Mouse (Mus musculus): Measurements from ENCODE around the gene Fxyd7.

Gene Fxyd7

DNA sequence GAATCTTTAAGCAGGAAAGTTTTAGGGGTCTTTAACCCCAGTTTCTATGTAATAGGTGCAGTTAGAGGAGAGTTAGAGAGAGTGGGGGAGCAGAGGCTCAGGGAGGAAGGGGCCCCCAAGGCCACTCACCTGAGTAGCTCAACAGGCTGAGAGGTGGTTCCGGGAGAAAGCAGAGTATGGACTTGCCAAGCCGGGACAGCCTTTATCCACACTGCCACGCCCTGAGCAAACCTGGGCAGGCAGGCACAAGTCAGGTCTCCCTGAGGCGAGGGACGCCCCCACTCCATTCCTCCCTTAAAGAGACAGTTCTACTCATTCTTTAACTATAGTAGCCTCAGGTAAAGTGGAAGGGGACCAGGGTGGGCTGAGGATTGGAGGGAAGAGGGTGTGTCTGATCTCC, 25.2 kb upstream of the Fxyd7 start, which contains the start of gene Fxyd3:
Fxyd3 (minus strand) TSS at position 213 of the 400 bp plus-strand sequence.
- DNase-seq (ENCODE audit: low spot score in 2 of 2), result no peak

DNA sequence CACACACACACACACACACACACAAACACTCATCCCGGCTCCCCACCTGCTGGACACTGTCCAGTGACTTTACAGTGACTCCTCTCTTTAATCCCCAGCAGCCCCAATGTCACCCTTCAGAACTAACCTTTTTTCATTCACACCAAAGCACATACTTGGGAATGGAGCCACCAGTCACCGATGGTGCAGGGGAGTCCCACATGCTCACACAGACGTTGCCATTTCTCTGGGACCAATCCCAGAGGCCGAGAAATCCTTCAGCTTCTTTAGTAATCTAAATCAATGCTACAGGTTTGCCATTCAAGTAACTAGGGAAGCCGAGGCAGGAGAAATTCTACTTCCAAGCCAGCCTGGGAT, 23.4 kb upstream of the Fxyd7 start:
- DNase-seq (ENCODE audit: low spot score in 2 of 2), result no peak

- no peak for DNase-seq (ENCODE audit: low spot score in 2 of 2)
Observed at GRCm38 (mm10) chr7:31074061-31074712, 22.9 kb upstream of the Fxyd7 start.

DNA sequence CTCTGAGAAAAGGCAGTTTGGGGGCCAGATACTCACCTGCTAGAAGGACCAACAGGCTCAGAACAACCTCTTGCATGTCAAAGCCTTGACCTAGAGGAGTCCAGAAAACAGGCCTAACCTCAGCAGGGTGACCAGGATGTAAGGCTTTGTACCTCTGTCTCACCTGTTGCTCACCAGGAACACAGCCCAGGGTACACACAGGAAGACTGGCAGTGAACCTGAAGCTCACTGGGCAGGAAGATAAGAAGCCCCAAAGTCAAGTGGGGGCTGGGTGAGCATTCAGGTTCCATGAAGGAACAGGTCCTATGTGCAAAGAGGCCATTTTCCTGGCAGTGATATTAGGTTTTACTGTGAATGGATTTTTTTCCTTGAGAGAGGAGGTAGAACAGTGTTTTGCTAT, 22.3 kb upstream of the Fxyd7 start:
- DNase-seq (ENCODE audit: low spot score in 2 of 2), result no peak

- no peak for DNase-seq (ENCODE audit: low spot score in 2 of 2)
Observed at GRCm38 (mm10) chr7:31072326-31072725, 21.1 kb upstream of the Fxyd7 start.

GRCm38 (mm10) chr7:31070324-31070723, 19.1 kb upstream of the Fxyd7 start:
- DNase-seq (ENCODE audit: low spot score in 2 of 2), result no peak

- DNase-seq (ENCODE audit: low spot score in 2 of 2), result no peak
Observed at GRCm38 (mm10) chr7:31069491-31069890, 18.2 kb upstream of the Fxyd7 start.

- DNase-seq (ENCODE audit: low spot score in 2 of 2), result no peak
Observed at GRCm38 (mm10) chr7:31067836-31068235, 16.6 kb upstream of the Fxyd7 start.

GRCm38 (mm10) chr7:31063074-31063560, 11.8 kb upstream of the Fxyd7 start:
- no peak for DNase-seq (ENCODE audit: low spot score in 2 of 2)

- DNase-seq (ENCODE audit: low spot score in 2 of 2), result no peak
Observed at GRCm38 (mm10) chr7:31060621-31061010, 9.3 kb upstream of the Fxyd7 start.

DNA sequence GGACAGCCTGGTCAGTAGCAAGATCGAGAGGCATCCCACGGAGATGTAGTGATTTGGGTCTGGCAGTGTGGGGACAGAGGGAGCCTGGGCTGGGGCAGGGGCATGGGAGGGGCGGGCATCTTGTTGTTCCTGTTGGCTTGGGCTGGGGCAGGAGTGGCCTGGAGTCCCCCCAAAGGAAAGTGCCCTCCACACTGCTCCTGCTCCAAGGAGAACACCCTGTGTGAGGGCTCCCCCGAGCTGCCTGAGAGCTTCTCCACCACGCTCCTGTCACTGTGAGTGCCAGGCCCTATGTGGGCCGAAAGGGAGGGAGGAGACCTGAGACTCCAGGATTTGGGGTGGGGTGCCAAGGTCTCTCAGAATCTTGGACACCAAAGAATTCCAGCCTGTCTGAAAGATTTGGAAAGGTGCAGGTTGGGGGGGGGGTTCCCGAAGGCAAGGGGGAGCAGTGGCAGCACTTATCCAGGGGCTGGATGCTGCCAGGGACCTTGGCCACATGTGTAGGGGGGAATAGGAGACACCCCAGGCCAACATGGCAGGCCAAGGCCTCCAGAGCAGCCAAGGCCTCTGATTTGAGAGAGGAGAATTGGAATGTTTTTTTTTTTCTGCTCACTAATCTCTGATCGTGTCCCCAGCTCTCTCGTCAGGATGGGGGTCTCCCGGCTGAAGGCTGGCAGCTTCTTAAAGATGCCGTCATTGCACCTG, 8.8 kb upstream of the Fxyd7 start:
- DNase-seq (ENCODE audit: low spot score in 2 of 2), result no peak

DNA sequence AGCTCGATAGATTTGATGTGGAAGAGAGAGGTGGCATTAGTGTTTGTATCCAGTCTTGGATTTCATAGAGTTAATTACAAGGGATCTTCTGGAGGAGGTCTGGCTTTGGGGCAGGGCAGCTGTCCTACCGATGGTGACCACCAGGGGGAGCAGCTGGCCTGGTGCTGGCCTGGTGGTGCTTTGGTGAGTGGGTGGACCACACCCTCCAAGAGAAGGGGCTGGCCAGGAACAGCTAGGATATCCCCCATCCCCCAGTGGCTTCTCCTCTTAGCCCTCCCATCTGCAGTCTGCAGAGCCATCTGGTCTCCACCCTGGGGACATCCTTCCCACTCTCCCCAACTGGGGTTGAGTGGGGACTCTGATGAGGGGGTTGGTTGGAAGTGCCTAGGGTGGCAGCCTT, 7.8 kb upstream of the Fxyd7 start, which contains the start of gene Lgi4:
Lgi4 (plus strand) TSS at position 235 of the 400 bp plus-strand sequence.
- DNase-seq (ENCODE audit: low spot score in 2 of 2), result peak; percentile 76 to 80

DNA sequence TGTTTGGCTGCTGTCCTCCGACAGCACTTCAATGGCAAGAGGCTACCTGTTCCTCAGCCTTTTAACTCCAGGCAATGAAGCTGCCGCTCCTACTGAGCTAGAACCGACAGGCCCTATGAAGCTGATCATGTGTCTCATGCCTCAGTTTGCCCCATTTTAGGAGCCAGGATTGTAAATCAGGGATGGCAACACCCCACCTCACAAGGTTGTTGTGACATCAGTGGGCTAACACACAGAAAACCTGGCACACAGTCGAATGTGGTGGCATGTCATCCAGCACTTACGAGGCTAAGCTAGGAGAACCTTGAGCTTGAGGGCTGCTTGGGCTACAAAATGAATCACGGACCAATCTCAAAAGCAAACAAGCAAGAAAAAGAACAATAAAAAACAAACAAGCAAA, 6.9 kb upstream of the Fxyd7 start:
- no peak for DNase-seq (ENCODE audit: low spot score in 2 of 2)

DNA sequence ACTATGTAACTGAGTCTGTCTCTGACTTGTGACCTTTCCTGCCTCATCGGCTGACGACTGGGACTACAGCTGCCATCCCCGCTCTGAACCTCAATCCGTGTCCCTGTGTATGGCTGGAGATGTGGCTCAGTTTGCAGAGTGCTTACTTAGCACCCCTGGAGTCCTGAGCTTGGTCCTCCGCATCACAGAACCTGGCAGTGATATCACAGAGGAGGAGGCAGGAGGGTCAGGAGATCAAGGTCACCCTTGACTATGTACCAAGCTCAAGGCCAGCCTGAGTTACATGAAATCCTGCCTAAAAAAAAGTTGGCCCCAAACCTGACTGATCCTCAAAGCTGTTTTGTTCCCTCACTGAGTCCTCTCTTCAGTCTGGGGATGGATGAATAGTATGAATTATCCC, 6.5 kb upstream of the Fxyd7 start:
- no peak for DNase-seq (ENCODE audit: low spot score in 2 of 2)

DNA sequence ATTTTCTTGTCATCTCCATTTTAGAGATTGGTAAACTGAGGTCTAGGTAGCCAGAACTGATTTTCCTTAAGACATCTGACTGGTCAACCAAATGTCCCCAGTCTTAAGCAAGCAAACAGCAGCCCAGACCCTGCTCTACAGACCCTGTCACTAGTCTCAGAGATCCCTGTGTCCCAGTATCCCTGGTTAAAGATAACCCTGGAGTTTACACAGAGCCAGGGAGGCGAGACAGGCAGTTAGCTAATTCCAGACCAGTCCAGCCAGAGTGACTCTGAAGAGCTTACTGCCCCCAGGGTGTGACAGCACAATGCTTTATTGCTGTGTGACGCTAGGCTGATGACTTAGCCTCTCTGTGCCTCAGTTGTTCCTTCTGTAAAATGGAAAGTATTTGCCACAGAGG, 5.8 kb upstream of the Fxyd7 start, which contains the start of gene Fxyd1:
Fxyd1 (minus strand) TSS at position 129 of the 400 bp plus-strand sequence.
- no peak for DNase-seq (ENCODE audit: low spot score in 2 of 2)

DNA sequence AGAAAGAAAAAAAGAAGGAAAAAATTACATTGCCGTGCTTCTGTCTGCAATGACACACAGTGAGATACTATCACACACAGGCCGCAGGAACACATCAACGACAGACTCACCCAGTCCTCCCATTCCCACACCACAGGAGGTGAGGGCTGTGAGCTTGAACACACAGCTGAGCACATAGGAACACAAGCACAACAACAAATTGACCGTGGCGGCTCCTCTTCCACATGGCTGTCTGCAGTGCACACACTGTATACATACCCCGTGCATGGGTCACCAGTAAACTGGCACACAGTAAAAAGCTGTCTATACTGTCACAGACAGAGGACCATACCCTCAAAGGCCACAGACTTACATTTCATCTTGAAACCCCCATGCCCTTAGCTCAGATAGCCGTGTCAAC, 5.2 kb upstream of the Fxyd7 start:
- no peak for DNase-seq (ENCODE audit: low spot score in 2 of 2)

DNA sequence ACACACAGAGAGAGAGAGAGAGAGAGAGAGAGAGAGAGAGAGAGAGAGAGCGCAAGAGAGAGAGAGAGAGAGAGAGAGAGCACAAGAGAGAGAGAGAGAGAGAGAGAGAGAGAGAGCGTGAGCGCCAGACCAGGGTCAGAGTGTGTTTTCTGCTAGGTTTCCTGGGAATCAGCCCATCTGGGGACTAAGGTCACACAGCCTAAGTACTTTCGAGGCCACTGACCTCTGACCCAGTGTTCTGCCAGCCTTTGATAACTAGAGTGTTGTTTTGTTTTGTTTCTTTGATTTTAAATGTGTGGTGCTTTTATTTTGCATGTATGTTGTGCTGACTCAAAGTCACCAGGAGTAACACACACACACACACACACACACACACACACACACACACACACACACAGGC, 4.6 kb upstream of the Fxyd7 start:
- DNase-seq (ENCODE audit: low spot score in 2 of 2), result no peak

DNA sequence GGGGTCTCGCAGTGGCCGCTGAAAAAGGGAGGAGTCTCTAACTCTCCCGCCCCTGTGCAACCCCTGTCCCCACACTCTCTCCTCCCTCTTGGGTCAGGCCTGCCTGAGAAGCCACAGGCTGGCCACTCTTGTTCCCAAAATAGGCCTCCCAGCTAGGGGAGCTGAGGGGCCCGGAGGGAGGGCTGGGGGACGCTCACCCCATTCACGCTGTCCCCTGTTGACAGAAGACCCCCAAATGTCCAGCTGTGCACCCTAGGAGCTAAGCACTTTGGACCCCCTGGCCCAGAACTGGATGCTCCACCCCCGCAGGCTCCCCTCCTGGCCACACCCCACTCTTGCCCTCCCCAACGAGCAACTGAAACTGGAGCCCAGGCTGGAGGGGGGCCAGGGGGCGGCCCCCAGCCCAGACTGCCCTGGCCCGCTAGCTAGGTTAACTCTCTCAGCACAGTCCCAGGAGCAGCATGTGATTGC, 4.1 kb upstream of the Fxyd7 start:
- DNase-seq (ENCODE audit: low spot score in 2 of 2), result no peak

DNA sequence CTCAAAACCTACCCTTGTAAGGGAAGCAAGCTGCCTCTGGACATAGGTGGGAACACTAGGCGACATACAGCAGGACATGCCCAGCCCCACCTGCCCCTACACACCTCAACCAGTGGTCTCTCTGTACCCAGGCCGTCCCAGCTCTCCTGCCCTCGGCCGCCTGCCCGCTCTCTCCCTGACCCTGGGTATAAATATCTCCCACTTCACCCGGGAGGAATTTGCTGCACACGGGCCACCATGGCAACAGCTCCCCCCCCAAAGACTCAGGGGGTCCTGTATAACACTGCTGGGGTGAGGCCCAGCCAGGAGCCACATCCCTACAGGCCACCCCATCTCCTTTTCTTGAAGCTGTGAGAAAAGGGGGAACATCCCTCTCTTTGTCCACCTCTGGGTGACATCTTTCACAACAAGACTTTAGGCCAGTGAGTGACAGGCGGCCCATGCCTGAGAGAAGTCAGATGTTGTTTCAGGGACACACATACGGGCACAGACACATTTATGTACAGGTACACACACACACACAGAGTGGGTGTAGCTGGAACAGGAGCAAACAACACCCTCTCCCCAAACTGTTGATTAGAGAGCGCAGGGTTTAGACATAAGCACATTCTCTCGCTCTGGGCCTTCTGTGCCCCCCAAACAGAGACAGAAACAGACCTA, 3.5 kb upstream of the Fxyd7 start:
- no peak for DNase-seq (ENCODE audit: low spot score in 2 of 2)

DNA sequence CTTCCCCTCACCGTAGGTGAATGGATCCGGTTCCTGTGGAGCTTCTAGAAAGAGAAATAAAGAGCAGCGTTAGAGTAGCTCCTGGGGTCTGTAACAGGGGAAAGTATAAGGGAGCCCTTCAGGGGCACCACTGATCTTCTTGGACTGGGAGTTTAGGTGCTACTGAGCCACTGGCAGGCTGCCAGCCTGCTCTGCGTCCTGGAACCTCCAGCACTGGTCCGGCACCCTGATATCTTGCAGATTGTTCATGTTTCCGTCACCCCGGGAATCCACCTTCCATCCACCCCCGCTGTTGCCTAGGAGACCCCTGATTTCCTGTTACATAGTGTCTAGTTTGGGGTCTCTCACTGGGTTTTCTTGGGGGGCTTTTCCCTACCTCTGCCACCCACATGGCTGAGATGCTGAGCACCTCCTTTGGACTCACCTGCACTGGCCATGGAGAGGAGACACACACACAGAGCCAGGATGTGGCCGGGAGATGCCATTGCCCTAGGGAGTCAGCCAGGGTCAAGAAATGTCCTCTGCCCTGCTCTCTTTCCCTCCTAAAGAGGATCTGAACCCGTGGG, 2.7 kb upstream of the Fxyd7 start:
- DNase-seq (ENCODE audit: low spot score in 2 of 2), result no peak

DNA sequence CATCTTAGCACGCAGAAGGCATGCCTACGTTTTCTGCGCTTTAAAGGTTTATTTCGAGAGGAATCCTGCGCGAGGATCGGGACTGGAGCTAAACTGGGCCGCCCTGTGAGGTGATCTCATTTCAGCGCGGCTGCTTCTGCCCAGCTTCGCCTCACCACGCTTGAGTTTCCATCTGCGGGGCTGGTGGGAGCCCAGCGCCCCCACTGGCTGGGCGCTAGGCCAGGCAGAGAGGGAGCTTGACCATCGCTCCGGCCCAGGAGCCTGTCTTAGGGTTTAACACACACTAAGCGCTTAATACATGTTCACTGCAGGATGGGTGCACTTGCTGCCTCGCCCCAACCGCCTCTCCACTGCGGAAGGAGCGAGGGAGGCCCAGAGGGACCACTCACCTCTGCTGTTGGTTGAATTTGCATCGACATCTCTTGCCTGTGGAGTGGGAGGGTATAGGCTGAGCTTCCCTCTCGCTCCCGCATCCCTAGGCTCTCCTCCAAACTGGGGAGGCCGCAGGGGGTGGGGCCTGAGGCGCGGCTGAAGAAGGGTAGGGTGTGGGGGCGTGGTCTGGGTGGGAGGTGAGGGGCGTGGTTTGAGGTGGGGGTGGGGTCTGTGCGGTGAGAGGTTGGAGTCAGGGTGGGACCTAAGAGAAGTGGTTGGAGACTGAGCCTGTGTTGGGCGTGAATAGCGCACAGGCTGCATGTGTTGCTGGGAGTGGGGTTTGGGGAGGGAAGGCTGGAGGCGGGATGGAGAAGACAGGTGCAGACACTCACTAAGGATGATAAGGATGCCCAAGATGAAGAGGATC, 1.6 kb upstream of the Fxyd7 start:
- peak; percentile 61 to 74 for DNase-seq (ENCODE audit: low spot score in 2 of 2)

- DNase-seq (ENCODE audit: low spot score in 2 of 2), result no peak
Observed at GRCm38 (mm10) chr7:31052251-31052635, 976 bp upstream of the Fxyd7 start.
